Comparison of ENCODE assay signal across 8 mouse cellular contexts in the genomic region with DNA sequence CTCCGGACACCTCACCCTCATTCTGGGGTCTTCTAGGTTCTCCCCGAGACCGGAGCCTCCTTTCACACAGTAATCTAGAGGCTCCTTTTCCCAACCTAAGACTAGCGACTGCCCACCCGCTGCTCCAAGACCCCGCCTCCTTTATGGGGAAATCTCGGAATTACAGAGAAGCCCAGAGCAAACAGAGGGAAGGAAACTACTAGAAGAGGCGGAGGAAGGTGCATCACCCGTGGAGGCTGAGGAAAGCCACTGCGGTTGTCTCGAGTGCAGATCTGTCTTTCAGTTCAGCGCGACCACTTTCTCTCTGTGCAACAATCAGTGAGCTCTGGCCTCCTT. TPM values are rescaled to one million over a fixed set of nuclear protein-coding genes. Genes with fewer than 3 reads are reported as not detected.
A peak's percentile ranks its signal among the peaks of the same experiment; 100 is the strongest.
DNase-seq lines count a peak whose midpoint lies in the region; ATAC-seq and TF ChIP-seq lines count a peak whose summit lies in the region.

No protein-coding gene starts in this region.

- intact Hi-C loops in gastrocnemius, postnatal 14 days (cut with DNase I; ENCODE audit: low total_unique reads) = no loop called here

- no peak for DNase-seq in lung, embryonic 14.5 days
- DNase-seq in lung, postnatal 14 days = no peak
- no peak for DNase-seq in forebrain, embryonic 10.5 days (ENCODE audit: extremely low spot score, low spot score)
- no peak for DNase-seq in limb, embryonic 10.5 days (ENCODE audit: low spot score)
- DNase-seq in midbrain, postnatal 0 days (ENCODE audit: low spot score) = no peak
- DNase-seq in urinary bladder, postnatal 10 days (ENCODE audit: low spot score) = no peak
- DNase-seq in kidney, postnatal 36 days = no peak
- DNase-seq in gastrocnemius, postnatal 14 days = no peak

- no peaks in the 10 kb centered on the region for H3K36me3 ChIP-seq in lung, embryonic 14.5 days (ENCODE audit: insufficient read depth)
- H3K36me3 ChIP-seq in forebrain, embryonic 10.5 days (replicated peaks) = no peaks in the 10 kb centered on the region
- no peaks in the 10 kb centered on the region for H3K36me3 ChIP-seq in limb, embryonic 10.5 days
- 0 out of 2 replicates have a peak, but pooled peaks cover 2% of the 10 kb centered on the region for H3K36me3 ChIP-seq in midbrain, postnatal 0 days (ENCODE audit: insufficient read depth, low read length)

- peak overlapping the region; percentile 61 for H3K4me3 ChIP-seq in lung, embryonic 14.5 days (ENCODE audit: low read depth, low read length)
- H3K4me3 ChIP-seq in forebrain, embryonic 10.5 days = peak overlapping the region; percentile 83
- H3K4me3 ChIP-seq in limb, embryonic 10.5 days = peak overlapping the region; percentile 77
- peak overlapping the region; percentile 61 for H3K4me3 ChIP-seq in midbrain, postnatal 0 days (ENCODE audit: low read depth, low read length)

- WGBS in lung, embryonic 14.5 days = 6% methylated on average over 13 of the region's 13 CpGs
- 9% methylated on average over 13 of the region's 13 CpGs for WGBS in forebrain, embryonic 10.5 days
- WGBS in limb, embryonic 10.5 days = 11% methylated on average over 13 of the region's 13 CpGs
- 4% methylated on average over 13 of the region's 13 CpGs for WGBS in midbrain, postnatal 0 days

- peak overlapping the region; percentile 58 for H3K9ac ChIP-seq in lung, embryonic 14.5 days
- H3K9ac ChIP-seq in midbrain, postnatal 0 days (replicated peaks; ENCODE audit: low read length, poor library complexity, severe bottlenecking) = peak overlapping the region; percentile 78

- H3K27me3 ChIP-seq in lung, embryonic 14.5 days (ENCODE audit: insufficient read depth, low read length) = no peaks in the 10 kb centered on the region
- peaks cover 35% of the 10 kb centered on the region for H3K27me3 ChIP-seq in forebrain, embryonic 10.5 days (ENCODE audit: poor library complexity, severe bottlenecking)
- peaks cover 20% of the 10 kb centered on the region for H3K27me3 ChIP-seq in limb, embryonic 10.5 days (ENCODE audit: low read depth, poor library complexity, severe bottlenecking)
- H3K27me3 ChIP-seq in midbrain, postnatal 0 days (ENCODE audit: insufficient read depth, low read length) = no peaks in the 10 kb centered on the region

- H3K9me3 ChIP-seq in lung, embryonic 14.5 days (ENCODE audit: low read depth, low read length) = no peaks in the 10 kb centered on the region
- H3K9me3 ChIP-seq in forebrain, embryonic 10.5 days = no peaks in the 10 kb centered on the region
- H3K9me3 ChIP-seq in limb, embryonic 10.5 days (replicated peaks) = no peaks in the 10 kb centered on the region
- H3K9me3 ChIP-seq in midbrain, postnatal 0 days (ENCODE audit: low read length) = no peaks in the 10 kb centered on the region

- H3K4me2 ChIP-seq in lung, embryonic 14.5 days = peak overlapping the region; percentile 91
- H3K4me2 ChIP-seq in midbrain, postnatal 0 days (ENCODE audit: low read depth, low read length, poor library complexity, severe bottlenecking) = peak overlapping the region; percentile 60

- H3K4me1 ChIP-seq in lung, embryonic 14.5 days (ENCODE audit: insufficient read depth) = 0 out of 2 replicates have a peak, but pooled peaks cover 3% of the 10 kb centered on the region
- peaks cover 27% of the 10 kb centered on the region for H3K4me1 ChIP-seq in forebrain, embryonic 10.5 days
- H3K4me1 ChIP-seq in limb, embryonic 10.5 days = peaks cover 38% of the 10 kb centered on the region
- H3K4me1 ChIP-seq in midbrain, postnatal 0 days (ENCODE audit: insufficient read depth, low read length) = peaks cover 6% of the 10 kb centered on the region; the same call in 1 of the 2 replicates

- no peak for TF ChIP-seq CTCF in lung, embryonic 14.5 days (IDR thresholded peaks at IDR 0.05; ENCODE audit: low read depth)
- no peak for TF ChIP-seq CTCF in midbrain, postnatal 0 days (IDR thresholded peaks at IDR 0.05)

- H3K27ac ChIP-seq in lung, embryonic 14.5 days (ENCODE audit: low read depth) = no peak overlapping the region
- peak overlapping the region; percentile 77 for H3K27ac ChIP-seq in forebrain, embryonic 10.5 days
- H3K27ac ChIP-seq in limb, embryonic 10.5 days = peak overlapping the region; percentile 72
- H3K27ac ChIP-seq in midbrain, postnatal 0 days (ENCODE audit: low read depth, low read length) = peak overlapping the region; percentile 83

- ATAC-seq in lung, embryonic 14.5 days (ENCODE audit: insufficient read depth) = peak; percentile 66; the same call in 1 of the 2 replicates
- no peak; the same call in 1 of the 2 replicates for ATAC-seq in midbrain, postnatal 0 days (ENCODE audit: low FRiP score)

RNA-seq across cellular contexts. Expression of a gene that starts 0.3 kb away (rescaled TPM):
- 1.6 TPM in 2 replicates for polyA plus RNA-seq in lung, embryonic 14.5 days (2014; fragmentation: Nextera tagmentation; extraction: Ambion mirVana)
- polyA plus RNA-seq in forebrain, embryonic 10.5 days (2016; fragmentation: Nextera tagmentation; extraction: Ambion mirVana) = 1.4 and 1.7 TPM in 2 replicates
- polyA plus RNA-seq in limb, embryonic 10.5 days (2016; fragmentation: Nextera tagmentation; extraction: Ambion mirVana) = 1.4 and 2.1 TPM in 2 replicates
- 10.9 and 24.4 TPM in 2 replicates for total RNA-seq in midbrain, postnatal 0 days (2014; rRNA removed)
- polyA plus RNA-seq in midbrain, postnatal 0 days (2015; fragmentation: Nextera tagmentation; extraction: Ambion mirVana) = 8.4 and 8.6 TPM in 2 replicates
- total RNA-seq in gastrocnemius, postnatal 14 days (2021) = under 1 TPM; 0.60 to 0.96 TPM

RNA-seq across cellular contexts. Expression of a gene that starts 15.1 kb away (rescaled TPM):
- polyA plus RNA-seq in lung, embryonic 14.5 days (2014; fragmentation: Nextera tagmentation; extraction: Ambion mirVana) = 84.0 and 88.6 TPM in 2 replicates
- polyA plus RNA-seq in forebrain, embryonic 10.5 days (2016; fragmentation: Nextera tagmentation; extraction: Ambion mirVana) = 193 and 199 TPM in 2 replicates
- 196 and 198 TPM in 2 replicates for polyA plus RNA-seq in limb, embryonic 10.5 days (2016; fragmentation: Nextera tagmentation; extraction: Ambion mirVana)
- 84.6 and 94.7 TPM in 2 replicates for total RNA-seq in midbrain, postnatal 0 days (2014; rRNA removed)
- 87.7 and 96.3 TPM in 2 replicates for polyA plus RNA-seq in midbrain, postnatal 0 days (2015; fragmentation: Nextera tagmentation; extraction: Ambion mirVana)
- 10 to 100 TPM; 25.8 to 28.4 TPM for total RNA-seq in gastrocnemius, postnatal 14 days (2021)

RNA-seq across cellular contexts. Expression of a gene that starts 18.7 kb away (rescaled TPM):
- 120 TPM in 2 replicates for polyA plus RNA-seq in lung, embryonic 14.5 days (2014; fragmentation: Nextera tagmentation; extraction: Ambion mirVana)
- 153 and 161 TPM in 2 replicates for polyA plus RNA-seq in forebrain, embryonic 10.5 days (2016; fragmentation: Nextera tagmentation; extraction: Ambion mirVana)
- polyA plus RNA-seq in limb, embryonic 10.5 days (2016; fragmentation: Nextera tagmentation; extraction: Ambion mirVana) = 161 and 187 TPM in 2 replicates
- 88.2 and 93.1 TPM in 2 replicates for total RNA-seq in midbrain, postnatal 0 days (2014; rRNA removed)
- polyA plus RNA-seq in midbrain, postnatal 0 days (2015; fragmentation: Nextera tagmentation; extraction: Ambion mirVana) = 141 and 145 TPM in 2 replicates
- total RNA-seq in gastrocnemius, postnatal 14 days (2021) = 10 to 100 TPM; 51.5 to 52.3 TPM

RNA-seq across cellular contexts. Expression of a gene that starts 36.8 kb away (rescaled TPM):
- polyA plus RNA-seq in lung, embryonic 14.5 days (2014; fragmentation: Nextera tagmentation; extraction: Ambion mirVana) = 7.6 and 8.0 TPM in 2 replicates
- 8.7 and 9.8 TPM in 2 replicates for polyA plus RNA-seq in forebrain, embryonic 10.5 days (2016; fragmentation: Nextera tagmentation; extraction: Ambion mirVana)
- 5.1 and 9.0 TPM in 2 replicates for polyA plus RNA-seq in limb, embryonic 10.5 days (2016; fragmentation: Nextera tagmentation; extraction: Ambion mirVana)
- total RNA-seq in midbrain, postnatal 0 days (2014; rRNA removed) = 31.8 and 40.6 TPM in 2 replicates
- polyA plus RNA-seq in midbrain, postnatal 0 days (2015; fragmentation: Nextera tagmentation; extraction: Ambion mirVana) = 9.0 and 10.2 TPM in 2 replicates
- total RNA-seq in gastrocnemius, postnatal 14 days (2021) = 1 to 10 TPM; 3.0 to 3.1 TPM

RNA-seq across cellular contexts. Expression of a gene that starts 46.9 kb away (rescaled TPM):
- polyA plus RNA-seq in lung, embryonic 14.5 days (2014; fragmentation: Nextera tagmentation; extraction: Ambion mirVana) = 0.05 TPM in 1 of 2 replicates, not detected in the other
- polyA plus RNA-seq in forebrain, embryonic 10.5 days (2016; fragmentation: Nextera tagmentation; extraction: Ambion mirVana) = not detected in 2 replicates
- polyA plus RNA-seq in limb, embryonic 10.5 days (2016; fragmentation: Nextera tagmentation; extraction: Ambion mirVana) = not detected in 2 replicates
- 3.4 and 5.9 TPM in 2 replicates for total RNA-seq in midbrain, postnatal 0 days (2014; rRNA removed)
- polyA plus RNA-seq in midbrain, postnatal 0 days (2015; fragmentation: Nextera tagmentation; extraction: Ambion mirVana) = 0.36 and 0.43 TPM in 2 replicates
- not detected for total RNA-seq in gastrocnemius, postnatal 14 days (2021)
